Mouse (Mus musculus): ENCODE measurements at regions not wholly inside any gene's neighbourhood (a gene's known extent, or its start where the extent isn't known, plus 50 kb on each side); places are given as distances from the start of the nearest gene placed in this dataset.
A peak's percentile ranks its signal among the peaks of the same experiment; 100 is the strongest.

DNA sequence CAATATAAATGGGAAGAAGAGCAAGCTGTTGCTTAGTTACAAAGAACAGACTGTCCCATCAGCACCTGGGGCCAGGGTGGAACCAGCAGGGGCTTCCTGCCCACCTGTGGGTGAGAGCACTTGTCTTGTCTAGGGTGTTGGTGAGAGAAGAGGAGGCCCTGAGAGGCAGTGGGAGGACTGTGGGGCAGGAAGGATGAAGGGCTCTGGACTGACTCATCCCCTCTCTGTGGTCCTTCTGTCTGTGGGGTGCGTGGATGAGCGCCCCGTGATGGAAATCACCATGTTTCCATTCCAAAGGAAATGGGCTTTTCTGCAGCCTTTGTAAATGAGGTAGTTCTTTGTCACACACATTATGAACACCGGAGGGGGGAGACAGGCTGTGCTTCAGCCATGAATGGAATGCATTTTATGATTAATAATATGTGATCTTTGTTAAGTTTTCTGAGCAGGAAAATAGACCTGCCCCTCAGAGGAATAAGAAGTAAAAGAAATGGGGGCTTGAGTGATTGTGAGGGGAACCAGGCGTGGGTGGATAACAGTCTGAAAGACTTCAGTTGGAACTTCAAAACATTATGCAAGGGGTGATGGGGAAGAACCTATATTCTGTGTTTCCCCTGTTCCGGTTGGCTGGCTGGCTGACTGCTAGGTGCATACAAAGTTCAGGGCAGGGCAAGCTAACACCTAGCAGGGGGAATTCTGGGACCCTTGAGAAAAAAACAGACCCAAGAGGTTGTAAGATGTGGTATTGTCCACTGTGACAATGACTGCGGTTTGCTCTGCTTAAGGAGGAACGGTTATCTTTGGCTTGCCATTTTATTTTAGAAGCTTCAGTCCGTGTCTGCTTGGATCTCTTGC, 237.3 kb downstream of the Gadd45g start:
- no peaks in the 10 kb centered on the region for H3K36me3 ChIP-seq (ENCODE audit: control insufficient read depth, insufficient read depth, low read length)
- H3K27me3 ChIP-seq (replicated peaks; ENCODE audit: control insufficient read depth, insufficient read depth, low read length), result no peaks in the 10 kb centered on the region
- no peak for DNase-seq
- TF ChIP-seq POLR2A (IDR thresholded peaks at IDR 0.05; ENCODE audit: low read depth, low read length), result no peak
- TF ChIP-seq CTCF (conservative IDR thresholded peaks at IDR 0.05; ENCODE audit: insufficient read depth, insufficient read length, low read depth, low read length), result no peak
- 79% methylated on average over 9 of the region's 9 CpGs for WGBS
- H3K4me3 ChIP-seq (ENCODE audit: insufficient read depth, low read depth, low read length), result no peak overlapping the region
- H3K4me1 ChIP-seq (ENCODE audit: control insufficient read depth, insufficient read depth, low read length), result no peaks in the 10 kb centered on the region
- no peak overlapping the region for H3K27ac ChIP-seq (ENCODE audit: insufficient read depth, low read depth, low read length)

DNA sequence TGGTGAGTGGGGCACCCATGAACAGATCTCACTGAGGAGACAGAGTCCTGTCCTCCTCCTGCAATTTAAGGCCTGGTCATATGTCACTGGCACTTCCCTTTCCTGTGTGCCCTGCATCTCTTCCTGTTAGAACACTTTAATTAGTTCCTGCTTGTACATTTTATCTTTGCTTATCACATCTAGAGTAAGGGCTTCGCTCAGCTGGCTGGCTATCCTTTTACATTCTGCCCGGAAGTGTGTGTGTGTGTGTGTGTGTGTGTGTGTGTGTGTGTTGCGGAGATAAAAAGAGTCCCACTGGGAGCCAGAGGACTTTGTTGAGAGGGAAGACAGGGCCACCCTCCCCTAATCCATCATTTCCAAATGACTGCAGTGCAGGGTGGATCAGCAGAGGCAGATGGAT, 238.6 kb downstream of the Gadd45g start:
- WGBS, result 50% methylated on average over 3 of the region's 3 CpGs
- no peak for TF ChIP-seq CTCF (conservative IDR thresholded peaks at IDR 0.05; ENCODE audit: insufficient read depth, insufficient read length, low read depth, low read length)
- no peak for TF ChIP-seq POLR2A (IDR thresholded peaks at IDR 0.05; ENCODE audit: low read depth, low read length)
- peak; percentile 46 for DNase-seq

DNA sequence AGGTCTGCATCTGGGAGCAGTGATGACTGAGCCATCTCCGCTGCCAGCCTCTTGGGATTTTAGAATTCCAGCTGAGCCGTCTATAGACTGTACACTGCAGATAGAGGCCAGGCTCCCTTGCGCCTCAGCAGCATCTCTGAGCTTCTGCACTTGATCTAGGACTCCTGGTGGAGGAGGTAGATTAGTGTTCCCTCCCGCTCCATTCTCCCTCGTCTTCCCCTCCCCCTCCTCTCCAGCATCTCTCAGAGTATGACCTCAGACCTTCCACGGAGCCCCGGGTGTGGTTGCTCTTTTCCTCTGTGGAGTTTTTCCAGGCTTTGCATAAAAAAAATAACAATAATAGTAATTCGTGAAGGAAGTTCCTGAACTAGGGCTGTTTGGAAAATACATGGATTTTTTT, 241.8 kb downstream of the Gadd45g start:
- no peaks in the 10 kb centered on the region for H3K27me3 ChIP-seq (replicated peaks; ENCODE audit: control insufficient read depth, insufficient read depth, low read length)
- H3K4me1 ChIP-seq (ENCODE audit: control insufficient read depth, insufficient read depth, low read length), result no peaks in the 10 kb centered on the region
- H3K36me3 ChIP-seq (ENCODE audit: control insufficient read depth, insufficient read depth, low read length), result no peaks in the 10 kb centered on the region
- H3K4me3 ChIP-seq (ENCODE audit: insufficient read depth, low read depth, low read length), result no peak overlapping the region
- no peak for TF ChIP-seq CTCF (conservative IDR thresholded peaks at IDR 0.05; ENCODE audit: insufficient read depth, insufficient read length, low read depth, low read length)
- TF ChIP-seq POLR2A (IDR thresholded peaks at IDR 0.05; ENCODE audit: low read depth, low read length), result no peak
- WGBS, result 54% methylated on average over 8 of the region's 8 CpGs
- no peak for DNase-seq
- no peak overlapping the region for H3K27ac ChIP-seq (ENCODE audit: insufficient read depth, low read depth, low read length)

More for the DNA sequence above, 238.6 kb downstream of the Gadd45g start:
- Histone ChIP-seq H3K36me3 (ENCODE audit: control insufficient read depth, insufficient read depth, low read length) (no peaks in the 10 kb centered on the region), H3K27ac (ENCODE audit: insufficient read depth, low read depth, low read length) (no peak overlapping the region), H3K4me1 (ENCODE audit: control insufficient read depth, insufficient read depth, low read length) (no peaks in the 10 kb centered on the region), H3K4me3 (ENCODE audit: insufficient read depth, low read depth, low read length) (no peak overlapping the region), H3K27me3 (replicated peaks; ENCODE audit: control insufficient read depth, insufficient read depth, low read length) (no peaks in the 10 kb centered on the region)

DNA sequence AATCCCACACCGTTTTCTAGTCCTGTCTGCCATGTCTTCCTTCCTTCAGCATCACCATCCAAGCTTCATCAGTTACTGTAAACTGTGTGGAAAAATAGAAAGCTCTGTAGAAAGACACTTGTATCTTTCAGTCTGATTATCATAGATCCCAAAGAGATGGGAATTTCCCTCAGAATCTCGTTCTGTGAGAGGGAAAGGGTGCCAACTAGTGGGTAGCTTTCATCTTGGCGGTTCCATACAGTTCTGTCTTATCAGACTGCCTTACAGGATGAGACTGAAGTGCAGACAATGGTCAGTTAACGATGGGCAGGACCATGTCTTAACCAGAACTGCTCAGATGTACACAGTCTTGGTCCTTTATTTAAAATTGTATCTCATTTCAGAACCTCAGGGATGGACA, 243.9 kb downstream of the Gadd45g start:
- no peak for DNase-seq
- WGBS, result 71% methylated on average over 4 of the region's 4 CpGs
- Histone ChIP-seq H3K36me3 (ENCODE audit: control insufficient read depth, insufficient read depth, low read length) (no peaks in the 10 kb centered on the region), H3K4me1 (ENCODE audit: control insufficient read depth, insufficient read depth, low read length) (no peaks in the 10 kb centered on the region), H3K27ac (ENCODE audit: insufficient read depth, low read depth, low read length) (no peak overlapping the region), H3K27me3 (replicated peaks; ENCODE audit: control insufficient read depth, insufficient read depth, low read length) (no peaks in the 10 kb centered on the region), H3K4me3 (ENCODE audit: insufficient read depth, low read depth, low read length) (no peak overlapping the region)
- TF ChIP-seq CTCF (conservative IDR thresholded peaks at IDR 0.05; ENCODE audit: insufficient read depth, insufficient read length, low read depth, low read length), result no peak
- TF ChIP-seq POLR2A (IDR thresholded peaks at IDR 0.05; ENCODE audit: low read depth, low read length), result no peak

DNA sequence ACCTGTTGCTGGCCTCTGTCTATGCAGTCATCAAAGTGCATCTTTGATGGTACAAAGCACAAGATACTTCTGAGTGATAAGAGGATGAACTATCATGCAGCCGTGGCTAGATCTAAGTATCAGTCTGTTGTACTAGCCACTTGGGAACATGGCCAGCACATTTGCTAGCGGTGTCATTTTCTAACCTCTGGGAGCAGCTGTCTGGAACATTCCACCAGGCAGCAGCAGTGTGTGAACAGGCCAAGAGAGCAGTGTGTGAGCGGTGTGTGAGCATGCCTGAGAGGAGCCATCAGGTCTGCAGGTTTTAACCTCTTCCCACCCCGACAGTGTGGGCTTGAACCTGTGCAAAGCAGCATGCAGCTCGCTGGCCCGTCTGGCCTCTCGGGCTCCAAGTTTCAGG, 248.3 kb downstream of the Gadd45g start:
- TF ChIP-seq CTCF (conservative IDR thresholded peaks at IDR 0.05; ENCODE audit: insufficient read depth, insufficient read length, low read depth, low read length), result no peak
- TF ChIP-seq POLR2A (IDR thresholded peaks at IDR 0.05; ENCODE audit: low read depth, low read length), result no peak
- H3K4me3 ChIP-seq (ENCODE audit: insufficient read depth, low read depth, low read length), result no peak overlapping the region
- 52% methylated on average over 7 of the region's 7 CpGs for WGBS
- no peaks in the 10 kb centered on the region for H3K27me3 ChIP-seq (replicated peaks; ENCODE audit: control insufficient read depth, insufficient read depth, low read length)
- DNase-seq, result peak; percentile 51
- no peaks in the 10 kb centered on the region for H3K36me3 ChIP-seq (ENCODE audit: control insufficient read depth, insufficient read depth, low read length)
- H3K27ac ChIP-seq (ENCODE audit: insufficient read depth, low read depth, low read length), result no peak overlapping the region
- H3K4me1 ChIP-seq (ENCODE audit: control insufficient read depth, insufficient read depth, low read length), result no peaks in the 10 kb centered on the region

DNA sequence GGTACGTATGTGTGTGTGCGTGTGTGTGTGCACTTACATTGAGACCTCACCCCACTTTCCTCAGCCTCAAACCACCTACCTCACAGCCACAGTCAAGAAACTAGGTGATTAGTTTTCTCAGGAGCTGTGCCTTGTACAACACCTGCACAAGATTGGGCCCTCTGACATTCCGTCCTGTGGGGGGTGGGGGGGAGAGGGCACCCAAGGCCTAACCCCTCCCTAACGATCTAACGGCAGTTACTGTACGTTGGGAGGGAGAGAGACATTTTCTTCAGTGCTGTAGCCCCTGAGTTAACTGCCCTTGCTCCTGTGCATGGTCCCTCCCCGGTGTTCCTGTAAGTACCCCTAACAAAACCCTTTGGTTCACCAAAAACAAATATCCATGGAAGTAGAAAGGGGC, 250.0 kb downstream of the Gadd45g start:
- DNase-seq, result no peak
- TF ChIP-seq POLR2A (IDR thresholded peaks at IDR 0.05; ENCODE audit: low read depth, low read length) (no peak), CTCF (conservative IDR thresholded peaks at IDR 0.05; ENCODE audit: insufficient read depth, insufficient read length, low read depth, low read length) (no peak)
- no peaks in the 10 kb centered on the region for H3K36me3 ChIP-seq (ENCODE audit: control insufficient read depth, insufficient read depth, low read length)
- no peak overlapping the region for H3K27ac ChIP-seq (ENCODE audit: insufficient read depth, low read depth, low read length)
- no peaks in the 10 kb centered on the region for H3K4me1 ChIP-seq (ENCODE audit: control insufficient read depth, insufficient read depth, low read length)
- 82% methylated on average over 7 of the region's 7 CpGs for WGBS
- no peaks in the 10 kb centered on the region for H3K27me3 ChIP-seq (replicated peaks; ENCODE audit: control insufficient read depth, insufficient read depth, low read length)
- no peak overlapping the region for H3K4me3 ChIP-seq (ENCODE audit: insufficient read depth, low read depth, low read length)

DNA sequence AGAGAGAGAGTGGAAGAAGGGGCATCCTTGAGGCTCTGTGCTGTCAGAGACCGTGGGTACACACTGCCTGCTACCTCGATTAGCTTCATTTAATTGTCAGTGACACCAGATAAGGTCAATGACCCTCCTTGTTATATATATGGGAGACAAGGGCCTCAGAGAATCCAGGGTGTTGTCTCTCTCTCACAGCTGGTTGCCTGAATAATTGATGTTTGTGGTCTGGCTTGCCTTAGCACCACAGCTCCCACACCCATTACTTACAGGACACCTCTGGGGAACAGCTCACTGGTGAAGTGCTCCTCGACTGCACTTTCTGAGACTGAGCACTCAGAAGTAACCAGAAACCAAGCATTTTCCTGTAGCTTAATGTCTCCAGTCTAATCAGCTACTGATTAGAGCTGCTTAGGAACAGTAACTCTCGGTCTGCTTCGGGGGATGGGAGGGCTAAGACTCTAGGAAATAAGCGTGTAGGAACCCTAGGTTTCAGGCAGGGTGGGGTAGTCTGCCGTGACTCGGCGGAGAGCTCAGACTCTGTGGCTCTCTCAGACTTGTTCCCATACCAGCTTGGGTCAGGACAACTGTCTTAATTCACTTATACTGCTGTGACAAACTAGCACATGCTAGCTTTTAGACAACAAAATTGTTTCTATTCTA, 259.6 kb downstream of the Gadd45g start:
- no peaks in the 10 kb centered on the region for H3K4me1 ChIP-seq (ENCODE audit: control insufficient read depth, insufficient read depth, low read length)
- H3K4me3 ChIP-seq (ENCODE audit: insufficient read depth, low read depth, low read length), result no peak overlapping the region
- DNase-seq, result no peak
- no peaks in the 10 kb centered on the region for H3K36me3 ChIP-seq (ENCODE audit: control insufficient read depth, insufficient read depth, low read length)
- TF ChIP-seq POLR2A (IDR thresholded peaks at IDR 0.05; ENCODE audit: low read depth, low read length) (no peak), CTCF (conservative IDR thresholded peaks at IDR 0.05; ENCODE audit: insufficient read depth, insufficient read length, low read depth, low read length) (no peak)
- no peaks in the 10 kb centered on the region for H3K27me3 ChIP-seq (replicated peaks; ENCODE audit: control insufficient read depth, insufficient read depth, low read length)
- no peak overlapping the region for H3K27ac ChIP-seq (ENCODE audit: insufficient read depth, low read depth, low read length)
- 41% methylated on average over 9 of the region's 9 CpGs for WGBS
